Mouse (Mus musculus) hematopoietic stem cell, adult 5-6 weeks (primary cell): ENCODE results near the gene Cd164l2. TPM values are rescaled to one million over a fixed set of nuclear protein-coding genes. Genes with fewer than 3 reads are reported as not detected.

Experiments
- ATAC-seq, 2 experiments: fragments of 125-278 bp in 1 of 2; replicated peaks in 1 of 2; 2 replicates each; pipeline ENCODE4 v1.8.0; 2016 to 2017; ENCODE audit warnings: inconsistent platforms in 2 of 2, mild to moderate bottlenecking in 2 of 2, moderate number of reproducible peaks in 2 of 2, low read depth in 1 of 2, moderate TSS enrichment in 1 of 2; ENCODE audit not compliant: low FRiP score in 2 of 2, poor library complexity in 2 of 2, severe bottlenecking in 2 of 2, insufficient read depth in 1 of 2, low TSS enrichment in 1 of 2
- total RNA-seq: library from RNA; stranded (forward); fragments of 172-1452, 232-1000 nt; gene quantifications from 2 replicates; pipeline ENCODE4 v1.2.3, GENCODE M21; 2017

The Cd164l2 gene
- total RNA-seq, result not detected in 2 replicates

GRCm38 (mm10) chr4:133211751-133212561 is at the start of gene Cd164l2, which contains the start of gene Gpr3:
TSS of gene Cd164l2 (plus strand) at chr4:133212131.
TSS of gene Gpr3 (minus strand) at chr4:133212536.
- ATAC-seq, result no peak

- ATAC-seq, result no peak
These were observed 49.7 kb upstream of the Cd164l2 start for GRCm38 (mm10) chr4:133162196-133162595.

GRCm38 (mm10) chr4:133166773-133167172 is 45.2 kb upstream of the Cd164l2 start:
- no peak for ATAC-seq

GRCm38 (mm10) chr4:133169237-133170055 is 42.5 kb upstream of the Cd164l2 start:
- peak; percentile 78 to 87 for ATAC-seq

GRCm38 (mm10) chr4:133170056-133170524 is 41.8 kb upstream of the Cd164l2 start:
- ATAC-seq, result peak; percentile 86 to 92

GRCm38 (mm10) chr4:133170616-133171015 is 41.3 kb upstream of the Cd164l2 start:
- ATAC-seq, result no peak

- no peak for ATAC-seq
These were observed 39.5 kb upstream of the Cd164l2 start for GRCm38 (mm10) chr4:133172451-133172850.

GRCm38 (mm10) chr4:133174361-133174760 is 37.6 kb upstream of the Cd164l2 start:
- no peak for ATAC-seq

GRCm38 (mm10) chr4:133175274-133175673 is 36.7 kb upstream of the Cd164l2 start:
- ATAC-seq, result no peak

GRCm38 (mm10) chr4:133175998-133176760 is 35.8 kb upstream of the Cd164l2 start:
- no peak for ATAC-seq

- ATAC-seq, result no peak
These were observed 35.0 kb upstream of the Cd164l2 start for GRCm38 (mm10) chr4:133176761-133177403.

- ATAC-seq, result no peak
These were observed 33.6 kb upstream of the Cd164l2 start for GRCm38 (mm10) chr4:133178305-133178704.

GRCm38 (mm10) chr4:133179258-133179657 is 32.7 kb upstream of the Cd164l2 start:
- no peak for ATAC-seq

- no peak for ATAC-seq
These were observed 29.4 kb upstream of the Cd164l2 start for GRCm38 (mm10) chr4:133182439-133183033.

GRCm38 (mm10) chr4:133184031-133184897 is 27.7 kb upstream of the Cd164l2 start:
- ATAC-seq, result no peak
